Mouse (Mus musculus): ENCODE data around the gene Kcnh1. TPM values are rescaled to one million over a fixed set of nuclear protein-coding genes. Genes with fewer than 3 reads are reported as not detected.

Kcnh1 gene
- total and polyA plus RNA-seq, 3 experiments = not detected

DNA sequence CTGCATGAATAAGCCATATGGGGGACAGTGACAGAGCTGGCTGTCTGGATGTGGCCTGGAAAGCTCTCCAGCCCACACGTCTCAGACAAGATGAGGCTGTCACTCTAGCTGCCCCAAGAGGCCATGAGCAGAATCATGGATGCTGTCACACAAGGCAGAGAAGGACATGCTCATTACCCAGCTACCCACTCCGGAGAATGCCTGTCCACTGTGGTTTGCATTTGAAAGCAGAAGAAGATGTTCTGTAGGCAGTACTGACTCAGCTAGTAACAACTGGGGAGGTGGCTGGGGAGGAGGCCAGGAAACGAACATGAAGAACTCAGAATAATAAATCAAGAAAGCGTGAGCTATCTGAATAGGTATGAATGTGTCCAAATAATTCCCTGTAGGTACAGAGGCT lies 364.9 kb downstream of the Kcnh1 start:
- H3K36me3 ChIP-seq (replicated peaks in 1 of 2; ENCODE audit: control insufficient read depth in 1 of 2, insufficient read depth in 1 of 2, low read length in 1 of 2) = no peaks in the 10 kb centered on the region
- dilution Hi-C loops (cut with MboI; ENCODE audit: extremely low pct_ligation_motif_present, extremely low pct_unique_long_range_greater_than_20kb, low sequenced_read_pairs) = no loop called here
- no peak for DNase-seq (ENCODE audit: extremely low read depth)
- no peaks in the 10 kb centered on the region for H3K79me2 ChIP-seq (replicated peaks; ENCODE audit: control insufficient read depth, extremely low read depth, insufficient read depth, poor library complexity, severe bottlenecking)
- no peak overlapping the region for H3K9ac ChIP-seq (ENCODE audit: insufficient read depth, low read depth)
- TF ChIP-seq BHLHE40 (IDR thresholded peaks at IDR 0.05; ENCODE audit: low read depth, low read length) = no peak
- no peak for TF ChIP-seq KAT2A (IDR thresholded peaks at IDR 0.05; ENCODE audit: insufficient replicate concordance, low read length)
- no peak for TF ChIP-seq MAX (IDR thresholded peaks at IDR 0.05; ENCODE audit: low read length)
- TF ChIP-seq SIN3A (IDR thresholded peaks at IDR 0.05; ENCODE audit: low read length) = no peak
- TF ChIP-seq CTCF (conservative IDR thresholded peaks at IDR 0.05 in 1 of 2, IDR thresholded peaks at IDR 0.05 in 1 of 2; ENCODE audit: low read depth in 2 of 2, low read length in 2 of 2) = no peak
- TF ChIP-seq CHD2 (IDR thresholded peaks at IDR 0.05; ENCODE audit: low read length) = no peak
- no peak for TF ChIP-seq TBP (conservative IDR thresholded peaks at IDR 0.05; ENCODE audit: low read depth, low read length)
- no peak for TF ChIP-seq GABPA (IDR thresholded peaks at IDR 0.05; ENCODE audit: insufficient replicate concordance, low read depth, low read length)
- TF ChIP-seq MEF2A (IDR thresholded peaks at IDR 0.05; ENCODE audit: borderline replicate concordance, low read depth, low read length) = no peak
- H3K27me3 ChIP-seq (replicated peaks) = peaks cover 27% of the 10 kb centered on the region
- no peak overlapping the region for H3K4me2 ChIP-seq (ENCODE audit: insufficient read depth, low read depth, poor library complexity, severe bottlenecking)
- H3K9me3 ChIP-seq (replicated peaks; ENCODE audit: low read length) = no peaks in the 10 kb centered on the region
- H3K4me3 ChIP-seq (replicated peaks in 1 of 3; ENCODE audit: low read depth in 2 of 3, low read length in 2 of 3, poor library complexity in 1 of 3) = no peak overlapping the region
- in situ Hi-C loops (cut with MboI; ENCODE audit: low pct_ligation_motif_present, low pct_unique_long_range_greater_than_20kb, low sequenced_read_pairs) = no loop called here
- H3K27ac ChIP-seq (ENCODE audit: insufficient read depth, low read depth) = no peak overlapping the region
- peaks cover 0 to 7% of the 10 kb centered on the region in 2 experiments; a peak in 1 of 4 replicates for H3K4me1 ChIP-seq (ENCODE audit: control insufficient read depth in 1 of 2, insufficient read depth in 2 of 2)

DNA sequence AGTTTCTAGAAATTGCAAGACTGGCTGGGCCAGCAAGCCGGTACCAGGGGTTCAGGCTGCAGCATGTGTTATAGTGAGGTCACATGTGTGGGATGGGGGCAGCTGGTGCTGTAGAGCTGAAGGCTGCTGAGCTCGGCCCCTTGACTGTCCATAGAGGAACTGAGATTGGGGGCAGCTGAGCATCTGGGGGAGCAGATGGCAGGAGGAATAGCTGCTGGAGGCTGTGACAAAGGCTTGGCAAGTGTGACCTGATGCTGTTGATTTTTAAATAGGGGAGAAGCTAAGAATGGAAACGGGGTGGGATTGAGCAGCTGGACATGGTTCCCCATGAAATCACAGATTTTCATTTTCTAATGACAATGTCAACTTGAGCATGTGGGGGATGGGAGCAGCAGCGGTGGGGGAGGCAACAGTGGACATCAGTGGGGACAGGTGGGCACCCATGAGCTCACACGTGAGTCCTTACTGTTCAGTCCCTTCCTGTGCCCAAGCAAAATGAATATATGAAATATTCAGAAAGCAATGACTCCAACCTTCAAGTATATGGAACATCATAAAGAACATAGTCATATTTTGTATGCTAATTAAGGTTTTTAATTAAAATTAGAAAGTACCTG lies 367.5 kb downstream of the Kcnh1 start:
- DNase-seq (ENCODE audit: extremely low read depth) = no peak
- no peaks in the 10 kb centered on the region for H3K9me3 ChIP-seq (replicated peaks; ENCODE audit: low read length)
- peaks cover 0 to 7% of the 10 kb centered on the region in 2 experiments; a peak in 1 of 4 replicates for H3K4me1 ChIP-seq (ENCODE audit: control insufficient read depth in 1 of 2, insufficient read depth in 2 of 2)
- no peak overlapping the region for H3K4me3 ChIP-seq (replicated peaks in 1 of 3; ENCODE audit: low read depth in 2 of 3, low read length in 2 of 3, poor library complexity in 1 of 3)
- no peaks in the 10 kb centered on the region for H3K36me3 ChIP-seq (replicated peaks in 1 of 2; ENCODE audit: control insufficient read depth in 1 of 2, insufficient read depth in 1 of 2, low read length in 1 of 2)
- in situ Hi-C loops (cut with MboI; ENCODE audit: low pct_ligation_motif_present, low pct_unique_long_range_greater_than_20kb, low sequenced_read_pairs) (no loop called here), dilution Hi-C loops (cut with MboI; ENCODE audit: extremely low pct_ligation_motif_present, extremely low pct_unique_long_range_greater_than_20kb, low sequenced_read_pairs) (no loop called here)
- no peak overlapping the region for H3K27ac ChIP-seq (ENCODE audit: insufficient read depth, low read depth)
- H3K4me2 ChIP-seq (ENCODE audit: insufficient read depth, low read depth, poor library complexity, severe bottlenecking) = no peak overlapping the region
- TF ChIP-seq IRF4 (IDR thresholded peaks at IDR 0.05; ENCODE audit: low read depth, low read length) = no peak
- TF ChIP-seq ELF1 (IDR thresholded peaks at IDR 0.05; ENCODE audit: low read depth, low read length) = no peak
- no peak for TF ChIP-seq SMC3 (IDR thresholded peaks at IDR 0.05; ENCODE audit: low read depth, low read length)
- no peak for TF ChIP-seq UBTF (IDR thresholded peaks at IDR 0.05; ENCODE audit: low read depth, low read length)
- no peak for TF ChIP-seq POLR2AphosphoS2 (IDR thresholded peaks at IDR 0.05; ENCODE audit: low read depth, low read length)
- TF ChIP-seq MXI1 (IDR thresholded peaks at IDR 0.05; ENCODE audit: low read depth, low read length) = no peak
- TF ChIP-seq E2F4 (IDR thresholded peaks at IDR 0.05; ENCODE audit: insufficient replicate concordance, low read depth, low read length) = no peak
- TF ChIP-seq MAFK (IDR thresholded peaks at IDR 0.05; ENCODE audit: insufficient replicate concordance, low read length) = no peak
- no peak for TF ChIP-seq BHLHE40 (IDR thresholded peaks at IDR 0.05; ENCODE audit: low read depth, low read length)
- H3K9ac ChIP-seq (ENCODE audit: insufficient read depth, low read depth) = no peak overlapping the region
- H3K79me2 ChIP-seq (replicated peaks; ENCODE audit: control insufficient read depth, extremely low read depth, insufficient read depth, poor library complexity, severe bottlenecking) = no peaks in the 10 kb centered on the region
- H3K27me3 ChIP-seq (replicated peaks) = peaks cover 30% of the 10 kb centered on the region

Data from CH12.LX (cell line).